Mouse (Mus musculus): Measurements from ENCODE around the gene Tmem40.

Gene Tmem40

DNA sequence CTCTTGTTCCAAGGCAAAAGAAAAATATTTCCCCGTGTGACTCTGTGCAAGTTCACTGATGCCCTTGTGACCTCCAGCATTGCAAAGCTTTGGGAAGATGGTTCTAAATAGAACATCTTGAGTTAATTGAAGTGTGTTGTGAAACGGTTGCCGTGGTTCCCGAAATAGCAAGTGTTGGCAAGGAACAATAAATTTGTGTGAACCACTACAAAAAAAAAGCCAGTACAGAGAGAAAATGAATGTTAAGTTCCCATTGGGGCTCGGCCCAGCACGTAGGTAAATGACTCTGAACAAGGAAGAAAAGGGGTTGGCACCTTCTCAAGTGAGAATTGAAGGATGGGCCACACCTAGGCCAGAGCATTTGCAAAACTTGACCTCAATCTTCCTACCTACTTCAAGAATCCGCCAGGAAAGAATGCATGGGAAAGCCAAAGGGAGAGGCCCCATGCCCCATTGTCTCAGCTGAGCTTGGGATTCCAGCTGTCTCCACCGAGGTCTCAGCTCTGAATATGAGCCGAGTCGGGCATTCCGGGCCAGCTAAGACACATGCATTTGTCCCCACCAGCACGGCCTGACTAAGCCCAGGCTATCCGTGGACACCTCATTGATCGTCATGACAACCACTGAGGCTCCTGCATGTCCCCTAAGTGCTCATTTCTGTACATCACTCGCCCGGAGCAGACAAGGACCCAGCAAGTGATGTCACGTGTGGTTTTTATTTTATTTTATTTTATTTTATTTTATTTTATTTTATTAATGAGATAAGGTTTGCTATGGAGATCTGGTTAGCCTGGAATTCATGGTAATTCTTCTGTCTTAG, 64.3 kb downstream of the Tmem40 start:
- peak in 1 of 2 experiments; percentile 7 for DNase-seq

DNA sequence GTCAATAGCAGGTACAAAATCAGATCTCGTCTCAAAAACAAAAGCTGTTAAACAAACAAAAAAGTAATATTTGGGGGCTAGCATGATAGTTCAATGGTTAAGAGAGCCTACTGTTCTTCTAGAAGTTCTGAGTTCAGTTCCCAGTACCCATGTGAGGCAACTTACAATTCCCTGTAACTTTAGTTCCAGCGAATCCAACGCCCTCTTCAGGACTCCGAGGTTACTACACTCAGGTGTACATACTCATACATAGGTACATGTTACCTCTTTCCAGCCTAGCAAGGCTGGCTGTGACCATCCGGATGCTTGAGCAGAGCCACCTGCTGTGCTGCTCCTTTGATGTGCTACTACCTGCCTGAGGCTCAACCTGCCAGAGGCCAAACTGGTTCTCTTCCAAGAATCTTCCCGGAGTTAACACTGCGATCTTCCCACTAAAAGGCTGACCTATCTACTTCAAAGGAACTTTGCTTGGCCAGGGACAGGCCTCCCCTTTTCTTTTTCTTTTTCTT, 65.4 kb downstream of the Tmem40 start:
- DNase-seq, result no peak

DNA sequence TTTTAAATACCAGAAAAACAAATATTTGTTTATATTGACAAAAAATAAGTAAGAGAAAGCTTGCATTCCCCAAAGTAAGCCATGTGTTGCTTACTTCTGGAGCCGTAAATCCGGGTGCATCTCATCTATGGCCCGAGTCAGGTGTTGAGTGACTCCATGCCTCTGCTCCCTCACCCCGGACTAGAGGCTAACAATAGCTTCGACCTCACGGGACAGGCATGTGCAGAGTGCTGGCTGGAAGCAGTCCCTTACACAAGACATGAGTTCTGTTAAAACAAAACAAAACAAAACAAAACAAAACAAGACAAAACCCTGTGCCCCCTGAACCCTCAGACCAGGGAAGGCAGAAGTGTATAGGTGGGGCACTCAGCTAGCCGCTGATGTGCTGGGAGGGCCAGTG, 67.1 kb downstream of the Tmem40 start:
- no peak for DNase-seq

DNA sequence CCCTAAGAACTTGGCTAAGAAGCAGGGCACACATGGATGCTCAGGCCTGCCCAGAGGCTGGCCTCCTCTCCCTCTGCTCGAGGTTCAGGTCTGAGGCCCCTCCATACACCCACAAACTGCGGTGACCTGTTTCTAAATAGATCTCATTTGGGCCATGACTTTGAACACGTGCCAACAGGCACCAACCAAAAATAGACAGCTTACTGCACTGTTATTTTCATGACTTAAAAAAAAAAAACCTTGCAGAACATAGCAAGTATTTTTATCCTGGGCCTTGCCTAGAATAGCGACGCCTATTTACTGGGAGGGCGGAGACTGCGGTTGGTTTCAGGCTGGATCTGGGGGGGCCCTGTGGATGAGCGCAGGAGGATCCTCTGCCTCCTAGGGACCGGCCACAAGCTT, 67.8 kb downstream of the Tmem40 start:
- no peak for DNase-seq

DNA sequence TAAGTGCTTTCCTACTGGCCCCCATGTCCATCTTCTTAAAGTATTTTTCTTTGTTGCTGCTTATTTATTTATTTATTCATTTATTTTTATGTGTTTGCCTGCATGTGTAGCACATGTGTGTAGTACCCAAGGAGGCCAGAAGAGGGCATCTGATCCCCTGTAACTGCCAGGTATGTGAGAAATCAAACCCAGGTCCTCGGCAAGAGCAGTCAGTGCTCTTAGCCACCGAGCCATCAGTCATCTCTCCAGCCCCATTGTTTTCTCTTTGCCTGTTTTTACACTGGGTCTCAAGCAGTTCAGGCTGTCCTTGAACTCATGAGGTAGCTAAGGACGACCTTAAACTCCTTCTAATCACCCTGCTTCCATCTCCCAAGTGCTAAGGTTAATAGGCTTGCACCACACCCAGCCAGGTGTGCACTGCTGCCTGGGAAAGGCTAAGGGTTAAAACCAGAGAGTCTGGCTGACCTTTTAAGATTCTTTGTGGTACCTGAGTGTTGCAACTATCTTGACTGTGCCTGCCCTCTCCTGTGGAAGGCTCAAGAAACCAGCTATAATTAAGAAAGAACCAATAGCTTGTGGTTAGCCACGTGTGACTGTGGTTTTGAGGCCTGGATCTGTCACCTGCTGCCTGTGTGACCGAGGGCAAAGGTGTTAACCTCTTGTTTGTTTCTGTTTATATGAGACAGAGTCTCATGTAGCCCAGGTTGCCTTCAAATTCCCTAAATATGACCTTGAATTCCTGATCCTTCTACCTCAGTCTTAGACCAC, 69.1 kb downstream of the Tmem40 start:
- no peak for DNase-seq

DNA sequence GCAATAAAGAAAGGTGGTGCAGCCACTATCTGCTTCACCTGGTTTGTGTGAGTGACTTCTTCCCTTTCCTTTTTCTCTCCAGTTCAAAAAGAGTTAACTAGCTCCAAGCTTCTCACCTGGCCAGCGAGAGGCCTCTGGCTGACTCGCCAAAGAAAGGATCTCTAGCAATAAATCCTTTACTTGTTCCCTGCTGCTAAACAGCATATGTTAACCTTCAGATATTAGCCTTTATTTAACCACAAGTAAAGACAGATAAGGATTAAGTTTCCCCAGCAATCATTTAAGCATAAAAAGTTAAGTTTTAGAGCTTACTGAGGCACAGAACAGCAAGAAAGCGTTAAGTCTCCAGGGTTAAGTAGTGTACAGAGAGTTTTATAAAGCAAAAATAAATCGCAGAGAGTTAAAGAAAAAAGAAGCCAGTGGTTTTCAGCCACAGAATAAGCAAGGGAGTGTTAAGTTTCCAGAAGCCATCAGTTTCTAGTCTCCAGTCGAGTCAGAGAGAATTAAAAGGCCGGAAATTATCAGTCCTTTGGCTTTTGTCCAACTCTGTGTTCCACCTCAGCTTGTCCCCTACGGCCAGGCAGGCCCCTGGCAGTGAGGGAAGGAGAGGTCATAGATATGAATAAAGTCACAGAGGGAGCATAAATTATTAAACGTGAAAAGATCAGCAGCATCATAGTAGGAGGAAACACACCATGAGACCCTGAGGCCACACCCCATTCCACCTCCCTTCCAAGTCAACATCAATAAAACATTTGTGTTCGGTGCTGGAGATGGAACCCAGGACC, 69.9 kb downstream of the Tmem40 start:
- DNase-seq, result no peak

DNA sequence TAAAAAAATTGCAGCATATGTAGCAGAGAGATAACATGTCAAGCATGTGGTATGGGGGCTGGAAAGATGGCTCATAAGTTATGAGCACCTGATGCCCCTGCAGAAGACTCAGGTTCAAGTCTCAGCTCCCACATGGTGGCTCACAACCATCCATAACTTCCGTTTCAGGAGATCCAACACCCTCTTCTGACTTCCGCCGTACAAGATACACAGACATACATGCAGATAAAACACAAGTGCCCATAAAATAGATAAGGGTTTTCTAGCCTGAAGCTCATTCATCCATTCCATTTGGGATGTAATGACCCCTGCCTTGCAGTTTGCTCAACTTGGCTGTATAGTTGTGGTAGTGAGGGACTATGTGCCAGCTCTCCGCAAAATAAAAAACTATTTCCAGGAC, 72.1 kb downstream of the Tmem40 start:
- no peak for DNase-seq

DNA sequence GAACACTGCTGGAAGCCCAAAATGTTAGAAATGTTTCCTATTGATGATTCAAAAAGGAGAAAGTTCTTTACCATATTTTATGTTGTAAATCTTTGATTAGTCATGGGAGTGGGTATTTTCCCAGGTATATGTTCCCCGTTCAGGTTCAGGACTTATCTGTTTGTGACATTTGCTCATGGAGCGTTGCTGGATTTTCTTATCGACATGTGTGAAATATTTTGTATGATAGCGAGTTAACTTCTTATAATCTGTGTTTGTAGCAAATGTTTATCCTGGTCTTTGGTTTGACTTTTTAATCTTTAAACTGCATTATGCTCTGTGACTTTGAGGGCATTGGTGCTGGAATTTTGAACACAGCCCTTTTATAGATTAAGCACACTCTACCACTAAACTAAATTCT, 73.6 kb downstream of the Tmem40 start:
- DNase-seq, result no peak

DNA sequence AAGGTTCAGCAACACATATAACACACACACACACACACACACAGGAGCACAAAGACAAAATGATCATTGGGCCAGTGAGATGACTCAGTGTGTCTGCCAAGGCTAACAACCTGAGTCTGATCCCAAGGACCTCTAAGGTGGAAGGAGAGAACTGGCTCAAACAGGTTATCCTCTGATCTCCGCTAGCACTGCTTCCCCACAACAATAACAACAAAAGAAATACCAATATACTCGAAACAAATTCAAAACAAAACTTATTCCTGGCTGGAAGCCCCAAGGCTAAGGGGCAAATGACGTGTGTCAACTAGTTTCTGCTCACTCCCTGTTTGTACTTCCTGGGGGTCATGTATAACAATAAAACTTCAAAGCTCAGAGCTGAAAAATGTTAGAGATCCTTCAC, 74.5 kb downstream of the Tmem40 start:
- DNase-seq, result no peak

DNA sequence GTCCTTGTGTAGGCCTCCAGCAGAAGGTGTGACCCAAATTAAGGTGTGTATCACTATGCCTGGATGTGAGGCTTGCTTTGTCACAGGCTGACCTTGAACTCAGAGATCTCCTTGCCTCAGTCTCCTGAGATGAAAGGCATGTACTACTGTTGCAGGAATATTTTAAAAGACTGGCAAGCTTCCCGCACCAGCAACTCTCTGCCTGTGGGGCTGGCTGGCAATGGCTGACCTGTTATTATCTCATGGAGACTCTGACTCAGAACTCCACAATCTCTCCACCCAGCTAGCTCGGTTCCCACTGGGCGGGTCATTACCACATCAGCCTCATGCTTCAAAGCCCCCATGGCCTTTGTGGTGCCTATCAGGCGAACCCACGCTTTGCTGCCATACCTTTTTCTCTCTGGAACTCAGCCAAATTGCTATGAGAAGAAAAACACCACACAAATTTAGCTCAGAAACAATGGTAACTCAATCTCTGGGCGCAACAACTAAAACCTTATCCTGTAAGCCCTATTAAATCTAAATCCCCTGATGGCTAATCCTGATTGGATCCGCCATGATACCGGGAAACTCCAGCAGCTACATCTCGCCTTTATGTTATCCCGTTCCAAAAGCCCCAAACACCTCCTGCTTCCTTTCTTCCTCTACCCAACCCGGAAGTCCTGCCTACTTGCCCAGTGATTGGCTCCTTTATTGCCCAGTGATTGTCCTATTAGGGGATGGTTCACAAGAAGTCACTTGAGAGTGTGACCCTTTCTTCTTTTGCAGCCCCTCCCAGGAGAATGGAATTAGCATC, 77.2 kb downstream of the Tmem40 start:
- no peak for DNase-seq

DNA sequence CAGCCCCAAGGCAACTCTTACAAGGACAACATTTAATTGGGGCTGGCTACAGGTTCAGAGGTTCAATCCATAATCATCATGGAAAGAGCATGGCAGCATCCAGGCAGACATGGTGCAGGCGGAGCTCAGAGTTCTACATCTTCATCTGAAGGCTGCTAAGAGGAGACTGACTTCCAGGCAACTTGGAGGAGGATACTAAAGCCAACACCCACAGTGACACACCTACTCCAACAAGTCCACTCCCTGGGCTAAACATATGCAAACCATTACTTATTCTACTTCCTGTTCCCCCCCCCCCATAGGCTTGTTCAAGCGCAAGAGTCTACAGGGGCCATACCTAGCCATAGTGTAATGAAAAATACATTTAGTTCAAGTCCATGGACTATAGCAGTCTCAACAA, 77.9 kb downstream of the Tmem40 start:
- DNase-seq, result no peak

DNA sequence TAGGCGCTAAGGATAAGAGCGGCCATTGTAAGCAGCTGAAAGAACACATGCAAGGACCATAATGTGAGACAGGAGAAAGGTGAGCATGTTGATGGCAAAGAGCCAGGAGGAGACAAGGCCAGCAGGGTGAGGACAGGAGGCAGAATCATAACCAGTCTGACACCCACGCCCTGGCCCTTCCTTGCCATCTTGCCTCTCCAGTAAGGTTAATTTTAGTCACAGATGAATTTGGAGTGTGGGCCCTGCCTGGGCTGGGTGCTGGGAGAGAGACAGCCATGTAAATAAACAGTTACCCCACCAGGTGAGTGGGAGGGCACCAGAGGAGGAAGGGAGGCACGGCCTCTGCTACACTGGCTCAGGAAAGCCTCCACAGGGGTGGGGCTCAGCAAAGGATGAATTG, 81.1 kb downstream of the Tmem40 start:
- no peak for DNase-seq

Measured in spleen, adult 18-20 months (tissue).